Mouse (Mus musculus): ENCODE results near the gene Mmrn2. TPM values are rescaled to one million over a fixed set of nuclear protein-coding genes. Genes with fewer than 3 reads are reported as not detected.

Gene Mmrn2
- 10 to 100 TPM; 39.5 to 43.8 TPM for total RNA-seq (2021)
- long read RNA-seq, experiment 1, transcript Mmrn2-201 (7 exons, 3,974 nt), result major isoform, 33 of 41 reads
- long read RNA-seq, experiment 1, partial matches to known transcripts, result 7 of 41 reads
- long read RNA-seq, experiment 1, other reads (novel, unspliced or antisense), result 1 of 41 reads
- long read RNA-seq, experiment 2, transcript Mmrn2-201 (7 exons, 3,974 nt), result major isoform, 31 of 36 reads
- long read RNA-seq, experiment 2, partial matches to known transcripts, result 4 of 36 reads
- long read RNA-seq, experiment 2, other reads (novel, unspliced or antisense), result 1 of 36 reads

DNA sequence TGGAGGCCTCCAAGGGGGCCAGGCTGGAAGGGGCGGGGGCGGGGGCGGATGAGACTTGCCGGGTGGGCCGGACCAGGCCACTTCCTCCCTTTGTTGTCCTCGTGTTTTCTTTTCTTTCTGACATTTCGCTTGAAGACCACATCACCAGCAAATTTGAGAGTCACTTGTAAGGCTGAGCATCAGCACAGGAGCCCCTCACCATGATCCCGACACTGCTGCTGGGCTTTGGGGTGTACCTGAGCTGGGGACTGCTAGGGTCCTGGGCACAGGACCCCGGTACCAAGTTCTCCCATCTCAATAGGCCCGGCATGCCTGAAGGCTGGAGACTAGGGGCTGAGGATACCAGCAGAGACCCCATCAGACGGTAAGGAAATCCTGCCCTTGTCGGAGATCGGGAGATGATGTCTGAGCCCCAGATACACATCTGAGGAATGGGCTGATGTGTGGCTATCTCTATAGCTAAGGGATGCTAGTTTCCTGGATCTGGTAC lies at the start of gene Mmrn2:
TSS of gene Mmrn2 (plus strand) at position 51 of the 490 bp plus-strand sequence.
- DNase-seq, result no peak
- intact Hi-C loops (cut with DNase I), result loop anchor here (10.0 kb wide), 1 partner anchor 291 kb away; the partner anchor contains the start of gene Anxa8

DNA sequence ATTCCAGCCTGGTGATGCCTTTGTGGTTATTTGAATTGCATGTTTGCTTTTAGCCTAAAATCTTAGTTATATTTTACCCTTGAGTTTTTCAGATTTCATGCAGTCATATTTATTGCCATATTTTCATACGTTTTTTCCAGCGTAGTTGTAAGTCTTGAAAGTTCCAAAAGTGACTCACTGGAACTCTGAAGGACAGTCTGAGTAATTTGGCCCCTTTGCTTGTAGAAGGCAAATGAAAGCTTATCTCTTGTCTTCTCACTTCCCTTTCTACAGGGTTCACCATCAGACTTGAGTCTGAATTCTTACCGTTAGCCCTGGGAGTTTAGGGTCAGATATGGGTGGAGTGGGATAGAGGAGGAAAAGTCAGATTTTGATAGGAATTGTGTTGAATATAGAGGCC lies 48.7 kb upstream of the Mmrn2 start:
- intact Hi-C loops (cut with DNase I), result no loop called here
- no peak for DNase-seq

- DNase-seq, result no peak
- intact Hi-C loops (cut with DNase I), result no loop called here
Measured at GRCm38 (mm10) chr14:34327618-34328017, 47.6 kb upstream of the Mmrn2 start.

- intact Hi-C loops (cut with DNase I), result no loop called here
- DNase-seq, result no peak
Measured at GRCm38 (mm10) chr14:34330657-34331158, 44.6 kb upstream of the Mmrn2 start.

DNA sequence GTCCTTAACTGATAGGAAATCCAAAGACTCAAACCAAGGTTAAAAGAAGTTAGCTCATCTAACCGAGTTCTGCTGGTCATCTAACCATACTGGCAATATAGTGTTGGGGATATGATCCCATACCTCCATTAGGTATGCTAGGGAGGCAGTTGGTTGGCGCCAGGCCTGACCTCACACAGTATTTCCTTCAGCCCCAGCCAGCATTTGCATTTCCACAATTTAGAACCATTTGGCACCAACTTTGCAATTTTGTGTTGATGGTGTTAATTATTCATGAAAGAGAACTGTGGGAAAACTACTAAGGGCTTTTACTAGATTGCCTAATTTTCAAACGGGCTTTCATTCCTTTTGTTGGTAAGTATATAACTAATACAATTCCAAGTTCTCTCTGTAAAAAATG lies 43.4 kb upstream of the Mmrn2 start:
- DNase-seq, result no peak
- intact Hi-C loops (cut with DNase I), result no loop called here

- no peak for DNase-seq
- intact Hi-C loops (cut with DNase I), result no loop called here
Measured at GRCm38 (mm10) chr14:34332476-34332875, 42.8 kb upstream of the Mmrn2 start.

GRCm38 (mm10) chr14:34339446-34339845 lies 35.8 kb upstream of the Mmrn2 start:
- no peak for DNase-seq
- intact Hi-C loops (cut with DNase I), result no loop called here

GRCm38 (mm10) chr14:34341993-34342392 lies 33.3 kb upstream of the Mmrn2 start:
- no peak for DNase-seq
- intact Hi-C loops (cut with DNase I), result no loop called here

- intact Hi-C loops (cut with DNase I), result no loop called here
- no peak for DNase-seq
Measured at GRCm38 (mm10) chr14:34343078-34343477, 32.2 kb upstream of the Mmrn2 start.

GRCm38 (mm10) chr14:34344361-34344760 lies 30.9 kb upstream of the Mmrn2 start:
- DNase-seq, result no peak
- intact Hi-C loops (cut with DNase I), result no loop called here

DNA sequence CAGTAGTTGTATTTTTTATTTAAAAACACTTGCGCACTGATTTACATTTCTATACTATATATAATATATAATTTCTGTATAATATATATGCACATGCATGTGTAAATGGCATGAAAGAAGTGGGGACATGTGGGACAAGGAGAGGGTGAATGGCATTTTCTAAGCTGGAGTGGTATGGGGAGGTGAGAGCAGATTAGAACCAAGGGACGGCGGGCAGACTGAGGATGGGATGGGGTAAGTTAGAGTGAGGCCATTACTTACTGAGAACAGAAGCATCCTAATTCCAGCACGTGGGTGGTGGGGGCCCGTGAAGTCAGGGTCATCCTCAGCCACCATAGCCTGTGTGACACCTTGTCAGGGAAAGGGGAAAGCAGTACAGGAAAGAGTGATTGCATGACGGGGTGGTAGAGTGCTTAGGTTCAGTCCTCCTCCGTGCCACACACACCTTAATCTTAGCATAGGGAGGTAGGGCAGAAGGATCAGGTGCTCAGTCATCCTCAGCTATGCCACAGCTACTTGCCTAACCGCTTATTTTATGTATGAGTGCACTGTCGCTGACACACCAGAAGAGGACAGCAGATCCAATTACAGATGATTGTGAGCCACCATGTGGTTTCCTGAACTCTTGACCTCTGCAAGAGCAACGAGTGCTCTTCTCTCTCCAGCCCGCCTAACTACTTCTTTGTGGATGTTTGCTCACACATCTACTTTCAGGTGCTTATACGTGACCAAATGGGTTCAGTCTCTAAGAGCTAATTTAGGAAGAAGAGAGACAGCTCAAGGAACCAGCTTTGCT lies 29.3 kb upstream of the Mmrn2 start:
- no peak for DNase-seq
- intact Hi-C loops (cut with DNase I), result no loop called here

DNA sequence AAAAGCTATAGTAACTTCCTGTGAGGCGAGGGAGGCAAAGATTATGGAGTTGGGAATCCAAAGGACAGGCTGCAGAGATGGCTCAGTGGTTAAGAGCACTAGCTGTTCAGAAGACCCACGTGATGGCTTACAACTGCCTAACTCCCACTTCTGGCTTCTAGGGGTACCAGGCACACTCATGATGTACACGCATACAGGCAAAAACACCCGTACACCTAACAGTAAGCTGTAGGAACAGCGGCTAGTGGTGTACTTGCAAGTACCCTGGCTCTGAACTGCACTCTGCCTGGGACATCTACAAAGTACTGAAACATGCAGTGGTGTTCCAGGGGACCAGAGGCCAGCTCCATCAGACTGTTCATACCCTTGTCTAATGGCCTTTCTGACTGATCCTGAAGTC lies 28.2 kb upstream of the Mmrn2 start:
- DNase-seq, result no peak
- intact Hi-C loops (cut with DNase I), result no loop called here

DNA sequence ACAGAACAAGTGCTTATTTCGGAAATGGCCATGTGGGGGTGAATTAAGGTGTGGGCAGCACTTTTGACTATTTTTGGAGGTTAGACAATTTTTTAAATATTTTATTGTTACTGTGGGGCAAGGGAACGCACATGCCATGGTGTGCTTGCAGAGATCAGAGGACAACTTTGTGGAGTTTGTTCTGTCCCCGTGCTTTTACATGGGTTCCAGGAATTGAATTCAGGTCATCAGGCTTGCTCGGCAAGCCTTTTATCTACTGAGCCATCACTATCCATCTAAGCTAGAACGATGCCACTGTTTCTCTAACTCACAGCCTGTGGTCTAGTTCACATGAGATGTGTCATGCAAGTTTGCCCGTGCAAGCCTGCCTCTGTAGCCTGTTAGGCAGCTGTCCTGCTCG lies 27.0 kb upstream of the Mmrn2 start:
- DNase-seq, result no peak
- intact Hi-C loops (cut with DNase I), result no loop called here

- intact Hi-C loops (cut with DNase I), result no loop called here
- no peak for DNase-seq
Measured at GRCm38 (mm10) chr14:34349007-34349406, 26.3 kb upstream of the Mmrn2 start.

DNA sequence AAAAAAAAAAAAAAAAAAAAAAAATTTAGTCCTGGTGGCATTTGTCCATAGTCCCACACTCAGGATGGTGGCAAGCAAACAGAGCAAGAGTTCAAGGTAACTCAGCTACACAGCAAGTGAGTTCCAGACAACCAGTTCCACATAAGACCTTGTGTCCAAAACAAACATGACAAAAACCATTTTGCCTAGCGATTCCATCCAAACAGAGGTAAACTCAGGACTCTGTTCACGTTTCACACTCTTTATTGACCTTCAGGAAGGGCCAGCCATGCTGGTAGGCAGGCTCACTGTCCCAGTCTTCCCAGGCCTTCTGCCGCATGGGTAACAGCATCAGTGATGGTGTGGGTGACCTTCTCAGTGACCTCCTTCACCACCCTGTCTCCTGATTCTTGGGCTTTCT lies 23.6 kb upstream of the Mmrn2 start:
- intact Hi-C loops (cut with DNase I), result no loop called here
- DNase-seq, result no peak

DNA sequence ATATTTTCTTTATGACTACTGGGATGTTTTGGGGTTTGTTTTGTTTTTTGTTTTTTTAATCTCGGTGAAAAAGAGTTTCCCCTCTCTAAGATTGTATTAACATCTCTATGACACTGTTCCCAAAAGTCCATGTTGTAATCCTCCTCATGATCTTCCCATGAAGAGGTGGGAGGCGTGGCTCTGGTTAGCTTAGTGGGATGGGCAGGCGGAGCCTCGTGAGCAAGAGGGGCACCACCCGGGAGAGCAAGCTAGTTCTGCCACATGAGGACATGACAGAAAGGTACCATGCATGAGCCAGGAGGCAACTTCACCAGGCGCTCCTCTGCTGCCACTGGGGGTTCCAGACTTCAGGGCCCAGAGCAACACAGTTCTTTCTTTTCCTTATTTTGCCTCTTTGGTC lies 22.7 kb upstream of the Mmrn2 start:
- intact Hi-C loops (cut with DNase I), result no loop called here
- no peak for DNase-seq

DNA sequence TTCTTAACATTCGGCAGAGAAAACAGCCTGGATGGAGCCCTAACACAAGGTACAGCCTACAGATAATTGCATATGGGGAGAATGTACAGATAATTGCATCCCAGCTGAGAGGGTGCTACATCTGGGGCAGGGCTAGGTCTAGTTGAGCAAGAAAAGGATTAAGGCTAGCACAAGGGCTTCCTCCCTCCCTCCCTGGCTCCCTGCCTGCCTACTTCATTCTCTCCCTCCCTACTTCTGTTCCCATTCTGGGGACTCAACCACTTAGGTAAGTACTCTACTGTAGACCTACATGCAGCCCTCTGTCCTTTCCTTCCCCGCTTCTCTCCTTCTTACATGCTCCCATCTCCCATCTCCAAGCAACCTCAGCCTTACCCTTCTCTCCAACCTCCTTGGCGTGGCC lies 21.9 kb upstream of the Mmrn2 start:
- intact Hi-C loops (cut with DNase I), result no loop called here
- DNase-seq, result no peak

- intact Hi-C loops (cut with DNase I), result no loop called here
- DNase-seq, result no peak
Measured at GRCm38 (mm10) chr14:34354456-34354855, 20.8 kb upstream of the Mmrn2 start.

DNA sequence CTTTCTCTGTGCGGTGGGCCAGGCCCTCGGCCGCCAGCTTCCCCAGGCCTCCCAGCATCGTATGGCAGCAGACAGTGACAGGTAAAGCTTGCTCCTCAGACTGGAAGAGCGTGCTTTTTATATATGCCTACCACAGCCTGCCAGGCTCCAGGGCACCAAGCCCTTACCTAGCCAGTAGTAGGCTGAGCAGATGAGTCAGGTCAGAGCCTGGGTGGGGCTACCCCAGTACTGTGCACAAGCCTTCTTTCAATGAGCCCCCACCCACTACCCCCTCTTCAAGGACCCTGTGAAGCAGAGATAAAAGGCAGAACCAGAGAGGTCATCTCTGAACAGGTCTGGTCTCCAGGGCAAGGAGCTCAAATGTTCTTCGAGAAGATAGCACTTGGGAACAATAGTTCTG lies 20.0 kb upstream of the Mmrn2 start, which contains the start of gene Fam25c:
TSS of gene Fam25c (minus strand) at position 133 of the 400 bp plus-strand sequence.
- no peak for DNase-seq
- intact Hi-C loops (cut with DNase I), result no loop called here

DNA sequence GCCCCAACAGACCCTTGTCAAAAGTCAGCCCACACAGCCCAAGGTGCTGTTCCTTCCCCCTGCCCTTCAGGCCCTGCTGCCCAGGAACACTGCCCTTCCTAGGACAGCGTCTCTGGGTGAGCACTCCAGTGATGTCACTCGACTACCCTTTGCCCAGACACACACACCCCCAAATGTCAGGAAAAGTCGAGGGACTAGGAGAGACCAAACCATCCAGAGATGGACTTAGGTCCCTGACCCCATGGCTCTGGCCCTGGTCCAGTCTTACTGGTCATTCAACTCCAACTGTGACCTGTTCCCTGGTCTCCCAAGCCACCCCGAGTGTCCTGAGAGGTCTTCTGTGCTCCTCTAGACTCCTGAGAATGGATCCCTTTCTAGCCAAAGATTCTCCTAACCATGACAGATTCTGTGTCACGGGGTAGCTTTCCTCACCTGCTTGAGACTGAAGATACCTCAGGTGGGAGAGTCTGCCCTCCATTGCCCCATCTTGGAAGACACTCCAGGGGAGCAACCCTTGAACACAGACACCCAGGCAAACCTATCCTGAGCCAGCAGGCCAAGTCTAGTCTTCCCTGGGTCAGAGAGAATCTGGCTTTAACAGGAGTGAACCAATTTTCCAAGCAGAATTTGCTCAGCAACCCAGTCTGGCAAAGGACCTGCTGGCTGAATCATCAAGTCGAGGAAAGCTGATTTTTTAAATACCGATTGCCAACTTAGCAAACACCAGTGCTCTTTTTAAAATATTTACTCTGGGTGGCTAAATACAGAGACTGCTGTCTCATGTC lies 17.4 kb upstream of the Mmrn2 start:
- no peak for DNase-seq
- intact Hi-C loops (cut with DNase I), result no loop called here

Measured in heart, postnatal 14 days (tissue).